Mouse (Mus musculus) mouse embryonic stem cell (cell line): ENCODE data around the gene Slc35e3.

ENCODE experiments used
- in situ Hi-C, 2 experiments: fragments of 300-500 bp; cut with MboI; formaldehyde crosslinking; loops; 1 replicate in 1 of 2; 3 replicates in 1 of 2; pipeline ENCODE4 v1.14.3; 2019 to 2020; ENCODE audit warnings: low sequenced_read_pairs in 2 of 2, low pct_unique_long_range_greater_than_20kb in 1 of 2, mixed read lengths in 1 of 2; ENCODE audit not compliant: unreplicated experiment in 1 of 2

Gene Slc35e3

GRCm38 (mm10) chr10:117740921-117741320 is 5.2 kb downstream of the Slc35e3 start:
- in situ Hi-C loops, result loop anchor here in 1 of 2 experiments (25.0 kb wide), 1 partner anchor 296 kb away; no protein-coding TSS in a partner anchor

GRCm38 (mm10) chr10:117740171-117740570 is 6.0 kb downstream of the Slc35e3 start:
- in situ Hi-C loops, result loop anchor here in 1 of 2 experiments (25.0 kb wide), 1 partner anchor 297 kb away; no protein-coding TSS in a partner anchor

GRCm38 (mm10) chr10:117739648-117739948 is 6.6 kb downstream of the Slc35e3 start:
- in situ Hi-C loops, result loop anchor here in 1 of 2 experiments (25.0 kb wide), 1 partner anchor 298 kb away; no protein-coding TSS in a partner anchor

GRCm38 (mm10) chr10:117738928-117739647 is 7.1 kb downstream of the Slc35e3 start:
- in situ Hi-C loops, result loop anchor here in 1 of 2 experiments (25.0 kb wide), 1 partner anchor 298 kb away; no protein-coding TSS in a partner anchor

- in situ Hi-C loops, result loop anchor here in 1 of 2 experiments (25.0 kb wide), 1 partner anchor 299 kb away; no protein-coding TSS in a partner anchor
Observed at GRCm38 (mm10) chr10:117738140-117738921, 7.8 kb downstream of the Slc35e3 start.

- in situ Hi-C loops, result loop anchor here in 1 of 2 experiments (25.0 kb wide), 1 partner anchor 300 kb away; no protein-coding TSS in a partner anchor
Observed at GRCm38 (mm10) chr10:117737498-117737897, 8.7 kb downstream of the Slc35e3 start.

GRCm38 (mm10) chr10:117737075-117737474 is 9.1 kb downstream of the Slc35e3 start:
- in situ Hi-C loops, result loop anchor here in 1 of 2 experiments (25.0 kb wide), 1 partner anchor 300 kb away; no protein-coding TSS in a partner anchor

GRCm38 (mm10) chr10:117736573-117736972 is 9.6 kb downstream of the Slc35e3 start:
- in situ Hi-C loops, result loop anchor here in 1 of 2 experiments (25.0 kb wide), 1 partner anchor 301 kb away; no protein-coding TSS in a partner anchor

- in situ Hi-C loops, result loop anchor here in 1 of 2 experiments (25.0 kb wide), 1 partner anchor 302 kb away; no protein-coding TSS in a partner anchor
Observed at GRCm38 (mm10) chr10:117735396-117735795, 10.8 kb downstream of the Slc35e3 start.

- in situ Hi-C loops, result loop anchor here in 1 of 2 experiments (25.0 kb wide), 1 partner anchor 303 kb away; no protein-coding TSS in a partner anchor
Observed at GRCm38 (mm10) chr10:117734104-117734852, 11.9 kb downstream of the Slc35e3 start.

- in situ Hi-C loops, result loop anchor here in 1 of 2 experiments (25.0 kb wide), 1 partner anchor 304 kb away; no protein-coding TSS in a partner anchor
Observed at GRCm38 (mm10) chr10:117733626-117734025, 12.5 kb downstream of the Slc35e3 start.

GRCm38 (mm10) chr10:117732962-117733592 is 13.1 kb downstream of the Slc35e3 start:
- in situ Hi-C loops, result loop anchor here in 1 of 2 experiments (25.0 kb wide), 1 partner anchor 304 kb away; no protein-coding TSS in a partner anchor

GRCm38 (mm10) chr10:117732184-117732583 is 14.0 kb downstream of the Slc35e3 start:
- in situ Hi-C loops, result loop anchor here in 1 of 2 experiments (25.0 kb wide), 1 partner anchor 305 kb away; no protein-coding TSS in a partner anchor

- in situ Hi-C loops, result loop anchor here in 1 of 2 experiments (25.0 kb wide), 1 partner anchor 306 kb away; no protein-coding TSS in a partner anchor
Observed at GRCm38 (mm10) chr10:117731244-117732101, 14.7 kb downstream of the Slc35e3 start.

- in situ Hi-C loops, result loop anchor here in 1 of 2 experiments (25.0 kb wide), 1 partner anchor 307 kb away; no protein-coding TSS in a partner anchor
Observed at GRCm38 (mm10) chr10:117730637-117731203, 15.4 kb downstream of the Slc35e3 start.

GRCm38 (mm10) chr10:117730140-117730539 is 16.0 kb downstream of the Slc35e3 start:
- in situ Hi-C loops, result loop anchor here in 1 of 2 experiments (25.0 kb wide), 1 partner anchor 307 kb away; no protein-coding TSS in a partner anchor
